Mouse (Mus musculus): Measurements from ENCODE around the gene BB287469. TPM values are rescaled to one million over a fixed set of nuclear protein-coding genes. Genes with fewer than 3 reads are reported as not detected.

The BB287469 gene
- not detected for total RNA-seq (2023)

GRCm38 (mm10) chr12:87816277-87816676 lies at the start of gene BB287469:
BB287469 (plus strand) TSS chr12:87816577.

GRCm38 (mm10) chr12:87775655-87776054 lies 40.7 kb upstream of the BB287469 start, which contains the start of gene Gm21319:
Gm21319 (minus strand) TSS chr12:87775755.

GRCm38 (mm10) chr12:87795212-87795611 lies 21.2 kb upstream of the BB287469 start, which contains the start of gene Gm21936:
Gm21936 (plus strand) TSS chr12:87795512.

GRCm38 (mm10) chr12:87842239-87842638 lies 25.9 kb downstream of the BB287469 start, which contains the start of gene Gm2001:
Gm2001 (minus strand) TSS chr12:87842339.

Other genes starting within 250 kb of the BB287469 start
- not detected for gene Oog1, start 213.9 kb upstream of the BB287469 start, total RNA-seq (2023)
- not detected for gene Gm4027, start 197.7 kb upstream of the BB287469 start, total RNA-seq (2023)
- gene Gm16381, start 172.0 kb upstream of the BB287469 start, total RNA-seq (2023), result not detected
- gene Gm21319, start 40.8 kb upstream of the BB287469 start, total RNA-seq (2023), result not detected
- not detected for gene Gm21936, start 21.1 kb upstream of the BB287469 start, total RNA-seq (2023)
- not detected for gene Gm2001, start 25.8 kb downstream of the BB287469 start, total RNA-seq (2023)
- gene Gm2016, start 57.5 kb downstream of the BB287469 start, total RNA-seq (2023), result not detected
- not detected for gene Gm2022, start 78.8 kb downstream of the BB287469 start, total RNA-seq (2023)
- gene Gm2035, start 103.3 kb downstream of the BB287469 start, total RNA-seq (2023), result not detected
- gene Gm2042, start 137.5 kb downstream of the BB287469 start, total RNA-seq (2023), result not detected
- not detected for gene Gm2075, start 195.3 kb downstream of the BB287469 start, total RNA-seq (2023)
- gene Gm6803, start 202.2 kb downstream of the BB287469 start, total RNA-seq (2023), result not detected
- not detected for gene Gm2056, start 210.4 kb downstream of the BB287469 start, total RNA-seq (2023)

Measured in CD4-positive naive resting alpha-beta T cell, adult 57 days (primary cell).